Mouse (Mus musculus): Measurements from ENCODE around the gene Mms19. TPM values are rescaled to one million over a fixed set of nuclear protein-coding genes. Genes with fewer than 3 reads are reported as not detected.
"Not testable (repeated sequence)": the region's sequence is repeated elsewhere in the genome, so short reads cannot be mapped to it uniquely, and the experiment has no call there.

Mms19 gene
- total RNA-seq, 2 experiments from 2014 or later = 9.2 to 12.9 TPM

DNA sequence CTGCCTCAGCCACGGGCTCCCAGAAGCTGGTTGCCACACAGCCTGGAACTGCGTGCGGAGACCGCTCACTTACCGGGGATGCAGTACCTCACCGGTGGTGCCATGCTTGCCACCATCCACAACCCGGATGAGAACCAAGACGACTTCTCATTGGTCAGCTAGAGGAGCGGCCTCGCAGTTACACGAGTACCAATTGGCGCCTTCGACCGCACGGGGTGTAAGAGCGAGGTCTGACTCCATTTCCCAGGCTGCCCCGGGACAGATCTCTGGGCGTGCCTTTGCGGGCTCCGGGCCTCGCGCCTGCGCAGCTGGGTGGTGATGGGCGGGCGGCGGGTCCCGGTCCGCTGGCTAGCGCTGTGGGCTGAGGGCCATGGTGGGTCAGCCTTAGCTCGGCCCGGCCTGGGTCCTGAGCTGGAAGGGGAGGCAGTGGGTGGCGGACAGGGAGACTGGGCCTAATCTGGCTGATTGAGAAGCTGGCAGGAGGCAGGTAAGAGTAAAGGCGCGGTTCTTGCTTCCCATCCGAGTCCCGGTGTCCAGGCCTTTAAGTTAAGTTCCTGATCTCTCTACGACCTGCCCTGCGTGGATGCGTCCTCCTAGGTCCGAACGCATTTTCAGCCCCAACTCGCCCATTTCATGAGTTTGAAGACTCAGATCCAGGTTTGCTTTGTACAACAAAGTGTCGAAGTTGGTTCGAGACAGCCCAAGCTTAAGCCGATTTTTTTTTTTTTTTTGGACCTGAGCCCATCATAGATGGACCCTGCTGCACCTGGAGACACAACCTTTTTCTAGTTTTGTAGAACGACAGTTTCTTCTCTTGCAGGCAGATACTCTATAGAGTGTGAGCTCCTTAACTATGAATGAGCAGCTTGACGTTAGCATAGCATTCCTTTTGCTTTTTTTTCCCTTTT lies 47.5 kb downstream of the Mms19 start, which contains the start of the genes Exosc1 and Zdhhc16:
Gene Exosc1 (minus strand): TSS at position 245 of the 908 bp plus-strand sequence.
Gene Zdhhc16 (plus strand): TSS at position 302 of the 908 bp plus-strand sequence.
- DNase-seq = peak; percentile 97

DNA sequence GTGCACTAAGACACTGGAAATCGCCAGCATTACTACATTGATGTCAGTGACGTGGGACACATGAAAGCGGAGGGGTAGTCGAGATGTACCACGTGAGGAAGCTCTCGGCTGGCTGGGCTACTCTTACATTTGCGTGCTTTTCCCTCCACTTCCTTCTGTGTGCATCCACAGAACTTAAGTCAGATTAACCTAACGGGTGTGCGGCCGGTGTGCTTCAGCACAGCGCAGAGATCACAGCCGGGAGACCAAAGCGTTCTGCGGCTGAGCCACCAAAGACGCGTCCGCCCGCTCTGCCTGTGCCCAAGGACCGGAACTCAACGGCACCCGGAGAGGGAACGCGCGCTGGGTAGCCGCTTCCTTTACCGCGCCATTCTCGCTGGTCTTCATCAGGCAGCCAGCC lies 48.3 kb downstream of the Mms19 start:
- no peak for DNase-seq

GRCm38 (mm10) chr19:41920412-41921067 lies 60.4 kb downstream of the Mms19 start:
- DNase-seq = no peak

GRCm38 (mm10) chr19:41919471-41919870 lies 61.5 kb downstream of the Mms19 start:
- no peak for DNase-seq

- no peak for DNase-seq
These were observed 64.1 kb downstream of the Mms19 start for GRCm38 (mm10) chr19:41916853-41917252.

DNA sequence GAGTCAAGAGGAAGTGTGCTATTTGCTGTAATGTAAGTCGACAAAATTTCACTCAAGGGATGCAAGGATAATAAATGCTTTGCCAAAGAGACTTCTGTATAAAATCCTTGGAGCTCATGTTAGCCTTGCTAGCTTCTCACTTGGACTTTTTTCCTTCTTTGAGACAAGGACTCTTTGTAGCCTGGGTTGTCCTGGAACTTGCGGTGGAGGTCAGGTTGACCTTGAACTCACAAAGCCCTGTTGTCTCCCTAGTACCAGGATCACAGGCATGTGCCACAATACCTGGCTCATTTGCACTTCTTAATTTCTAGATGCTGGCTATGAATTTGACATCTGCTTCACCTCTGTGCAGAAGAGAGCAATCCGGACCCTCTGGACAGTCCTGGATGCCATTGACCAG lies 65.7 kb downstream of the Mms19 start:
- DNase-seq = no peak

GRCm38 (mm10) chr19:41914592-41914882 lies 66.4 kb downstream of the Mms19 start:
- not testable (repeated sequence) for DNase-seq

DNA sequence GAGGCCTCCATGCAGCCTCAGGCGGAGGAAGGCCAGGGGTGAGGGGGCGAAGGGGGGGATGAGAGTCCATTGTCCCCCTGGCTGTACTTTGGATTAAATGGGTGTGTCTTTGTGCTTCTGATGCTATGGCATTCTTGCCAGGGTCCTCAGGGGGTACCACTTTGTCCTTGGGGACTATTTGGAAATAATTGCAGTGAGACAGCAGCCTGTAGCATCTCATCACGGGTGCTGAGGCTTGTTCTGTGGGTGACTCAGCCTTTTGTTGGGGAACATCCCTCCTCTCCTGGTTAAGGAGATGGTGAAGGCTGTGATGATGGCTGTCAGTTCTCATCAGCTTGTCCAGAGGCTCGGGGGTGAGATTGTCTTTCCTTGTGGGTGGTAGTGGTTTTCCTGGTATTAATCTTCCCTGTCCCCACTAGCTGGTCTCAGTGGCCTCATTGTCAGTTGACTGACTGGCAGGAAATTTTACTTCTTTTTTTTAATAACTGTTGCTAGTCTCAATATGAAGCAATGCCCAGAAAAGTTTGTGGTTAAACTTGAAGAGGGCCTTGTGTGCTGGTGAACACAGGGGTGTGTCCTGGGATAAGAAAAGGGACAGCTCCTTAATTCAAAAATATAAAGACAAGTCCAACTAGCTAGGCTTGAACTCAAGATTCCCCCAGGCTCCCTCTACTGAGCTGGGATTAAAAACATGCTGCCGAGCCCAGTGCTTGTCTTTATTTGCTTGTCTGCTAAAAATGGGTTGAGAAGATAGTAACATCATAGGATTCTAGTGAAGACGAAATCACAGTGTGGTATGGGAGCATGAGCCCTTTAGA lies 67.0 kb downstream of the Mms19 start:
- no peak for DNase-seq

DNA sequence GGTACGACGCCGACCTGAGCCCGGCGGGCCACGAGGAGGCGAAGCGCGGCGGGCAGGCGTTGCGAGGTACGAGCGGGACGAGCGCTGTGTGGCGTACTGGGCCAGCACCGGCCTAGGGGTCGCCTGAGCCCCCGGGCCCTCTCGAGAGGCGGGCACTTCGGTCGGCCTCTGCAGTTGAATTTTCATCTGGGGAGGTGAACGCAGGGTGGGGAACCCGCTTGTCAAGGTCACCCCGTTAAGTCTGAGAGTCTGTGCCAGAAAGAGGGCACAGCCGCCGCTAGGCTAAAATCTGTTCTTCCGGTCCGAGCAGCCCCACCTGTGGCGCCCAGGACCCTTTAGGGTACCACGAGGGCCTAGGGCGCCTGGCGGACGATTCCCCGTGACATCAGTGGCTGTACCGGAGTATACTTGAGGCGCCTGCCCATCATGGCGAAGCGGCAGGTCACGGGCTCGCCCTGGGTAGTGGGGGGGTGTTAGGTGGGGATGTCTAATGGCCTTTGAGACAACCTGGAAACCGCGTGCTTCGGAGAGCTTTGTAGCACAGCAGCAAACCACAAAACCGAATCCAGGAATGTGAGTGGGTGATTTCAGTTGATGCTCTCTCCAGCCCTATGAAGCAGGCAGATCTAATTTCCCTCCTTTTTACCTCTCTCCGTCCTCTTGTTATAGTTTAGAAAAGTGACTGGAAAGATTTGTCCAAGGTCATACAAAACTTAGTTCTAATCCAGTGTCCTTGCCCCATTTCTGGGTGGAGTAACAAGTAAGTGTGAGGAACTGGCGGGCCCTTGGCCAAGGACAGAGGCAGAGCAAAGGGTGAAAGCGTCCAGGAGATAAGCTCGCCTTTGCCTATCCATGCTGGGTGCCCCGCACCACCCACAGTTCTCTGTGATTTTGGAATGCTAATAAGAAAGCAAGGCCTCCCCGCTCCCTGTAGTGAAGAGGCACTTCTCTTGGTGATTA lies 68.6 kb downstream of the Mms19 start:
- DNase-seq = peak; percentile 34

DNA sequence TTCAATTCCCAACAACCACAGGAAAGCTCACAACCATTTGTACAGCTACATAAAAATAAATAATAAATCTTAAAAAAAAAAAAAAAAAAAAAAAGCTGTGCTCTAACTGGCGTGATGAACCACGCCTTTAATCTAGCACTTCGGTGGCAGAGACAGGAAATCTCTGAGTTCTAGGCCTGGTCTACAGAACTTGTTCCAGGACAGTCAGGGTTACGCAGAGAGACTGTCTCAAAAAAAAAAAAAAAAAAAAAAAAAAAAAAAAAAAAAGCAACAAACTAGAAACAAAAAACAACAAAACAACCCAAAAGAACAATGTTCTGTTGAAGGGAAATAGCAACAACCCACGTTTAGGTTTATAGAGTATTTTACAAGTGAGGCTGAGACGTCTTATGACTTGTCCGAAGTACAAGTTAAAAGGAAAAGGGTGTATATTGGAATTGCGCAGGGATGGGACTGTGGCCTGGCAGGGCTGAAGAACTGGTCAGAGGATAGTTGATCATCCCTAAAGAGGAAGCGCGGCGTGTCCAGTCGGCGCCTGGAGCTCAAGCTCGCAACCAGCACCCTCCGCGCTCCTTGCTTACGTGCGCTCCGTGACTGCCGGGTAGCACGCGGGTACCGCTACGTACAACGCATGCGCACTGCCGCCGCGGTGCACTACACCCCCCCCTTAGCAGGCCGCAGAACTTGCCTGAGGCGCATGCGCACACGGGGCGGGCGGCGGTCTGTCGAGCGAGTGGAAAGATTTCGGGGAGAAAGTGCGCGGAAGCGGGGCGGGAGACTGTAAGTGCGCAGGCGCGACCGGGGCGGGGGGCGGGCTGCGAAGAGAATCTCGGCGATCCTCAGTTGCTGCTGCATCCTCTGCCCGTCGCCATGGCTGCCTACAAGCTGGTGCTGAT lies 69.5 kb downstream of the Mms19 start, which contains the start of gene Pgam1:
Gene Pgam1 (plus strand): TSS at position 746 of the 896 bp plus-strand sequence.
- peak; percentile 97 for DNase-seq

DNA sequence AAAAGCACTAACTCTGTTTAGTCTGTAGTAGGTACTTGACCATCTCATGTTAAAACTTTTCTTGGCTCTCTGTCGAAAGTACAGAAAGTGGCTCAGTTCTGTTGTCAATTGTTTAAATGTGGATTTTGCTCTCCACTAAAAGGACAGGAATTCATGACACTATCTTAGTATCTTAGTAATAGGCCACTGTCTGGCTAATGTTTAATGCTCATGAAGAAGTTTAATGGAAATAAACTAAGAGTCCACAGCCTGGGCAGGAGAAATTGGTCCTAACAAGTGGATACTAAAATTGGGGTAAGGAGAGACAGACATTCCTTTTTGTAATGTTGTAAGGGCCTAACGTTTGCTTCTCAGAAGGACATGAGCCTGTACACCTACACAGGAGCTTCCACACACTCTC lies 70.6 kb downstream of the Mms19 start:
- no peak for DNase-seq

DNA sequence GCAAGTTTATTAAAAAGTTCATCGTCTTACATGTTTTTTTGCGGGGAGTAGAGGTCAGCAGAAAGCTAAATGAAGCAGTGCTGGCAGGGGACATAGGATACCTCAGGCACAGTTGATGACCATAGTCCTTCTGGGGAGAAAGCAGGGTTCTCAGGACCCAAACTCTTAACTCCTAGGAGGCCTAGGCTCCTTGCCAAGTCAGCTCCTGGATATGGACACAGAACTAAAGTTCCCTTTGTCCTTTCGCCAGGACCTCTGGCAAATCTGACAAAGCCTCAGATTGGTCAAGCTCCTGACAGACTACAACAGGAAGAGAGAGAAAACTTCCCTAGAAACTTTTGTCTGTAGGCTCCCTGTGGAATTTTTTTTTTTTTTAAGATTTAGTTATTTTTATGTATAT lies 72.2 kb downstream of the Mms19 start:
- DNase-seq = no peak

DNA sequence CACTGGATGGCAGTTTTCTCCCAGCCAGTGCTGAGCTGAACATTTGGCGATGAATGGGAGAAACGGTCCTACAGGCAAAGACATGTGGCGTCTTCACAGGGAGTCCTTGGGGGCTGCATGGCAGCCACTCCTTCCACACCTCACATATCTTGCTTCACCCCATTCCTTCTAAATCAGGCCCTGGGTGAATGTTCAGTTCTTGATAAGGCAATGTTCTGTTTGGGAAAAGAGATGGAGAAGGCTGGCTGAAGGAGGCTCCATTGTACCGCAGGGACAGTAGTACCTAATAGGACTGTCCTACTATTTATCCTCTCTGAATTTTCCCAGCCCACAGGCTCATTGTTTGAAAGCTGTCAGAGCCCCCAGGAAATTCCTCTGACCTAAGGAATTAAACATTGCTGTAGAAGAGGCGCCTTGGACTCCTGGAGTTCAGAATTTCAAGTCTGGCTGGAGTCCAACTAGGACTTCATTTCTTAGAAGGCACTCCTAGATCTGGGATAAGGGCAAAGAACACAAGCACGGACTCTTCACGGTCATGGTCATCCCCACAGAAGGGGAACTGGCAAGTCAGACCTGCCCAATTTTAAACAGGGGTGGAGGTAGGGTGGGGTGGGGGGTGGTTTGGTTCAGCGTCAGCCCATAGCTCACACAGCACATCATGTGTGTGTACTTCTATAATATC lies 73.7 kb downstream of the Mms19 start:
- no peak for DNase-seq

- no peak for DNase-seq
These were observed 74.5 kb downstream of the Mms19 start for GRCm38 (mm10) chr19:41906311-41907078.

DNA sequence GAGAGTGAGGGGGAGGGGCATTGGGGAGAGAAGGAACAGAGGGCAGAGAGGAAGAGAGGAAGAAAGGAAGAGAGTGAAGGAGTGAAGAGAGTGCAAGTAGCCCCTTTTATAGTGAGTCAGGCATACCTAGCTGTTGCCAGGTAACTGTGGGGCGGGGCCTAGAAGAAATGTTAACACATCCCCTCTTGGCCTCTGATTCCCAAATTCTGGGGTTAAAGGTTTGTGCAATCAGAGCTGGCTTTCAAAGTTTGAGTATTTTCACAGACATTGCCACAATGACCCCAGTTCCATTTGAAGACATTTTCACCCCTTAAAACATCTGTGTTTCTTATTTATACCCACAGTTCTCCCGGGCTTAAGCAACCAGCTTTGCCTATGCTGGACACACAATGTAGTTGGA lies 75.7 kb downstream of the Mms19 start:
- DNase-seq = no peak

DNA sequence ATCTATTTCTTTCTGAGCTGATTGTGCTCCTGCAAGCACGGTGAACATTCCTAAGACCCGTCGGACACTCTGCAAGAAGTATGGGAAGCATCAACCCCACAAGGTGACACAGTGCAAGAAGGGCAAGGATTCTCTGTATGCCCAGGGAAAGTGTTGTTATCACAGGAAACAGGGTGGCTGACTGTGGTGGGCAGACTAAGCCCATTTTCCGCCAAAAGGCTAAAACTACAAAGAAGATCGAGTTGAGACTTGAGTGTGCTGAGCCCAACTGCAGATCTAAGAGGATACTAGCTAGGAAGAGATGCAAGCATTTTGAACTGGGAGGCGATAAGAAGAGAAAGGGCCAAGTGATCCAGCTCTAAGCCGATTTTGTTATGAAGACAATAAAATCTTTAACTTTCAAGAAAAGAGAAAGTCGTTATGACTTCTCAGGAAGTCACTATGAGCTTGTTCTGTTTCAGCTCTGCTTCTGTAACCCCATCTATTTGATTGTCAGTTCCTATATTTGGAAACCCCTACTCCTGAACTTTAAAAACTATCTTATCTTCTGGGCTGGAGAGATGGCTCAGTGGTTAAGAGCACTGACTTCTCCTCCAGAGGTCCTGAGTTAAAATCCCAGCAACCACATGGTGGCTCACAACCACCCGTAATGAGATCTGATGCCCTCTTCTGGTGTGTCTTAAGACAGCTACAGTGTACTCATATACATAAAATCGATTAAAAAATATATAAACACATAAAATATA lies 77.9 kb downstream of the Mms19 start:
- no peak for DNase-seq

DNA sequence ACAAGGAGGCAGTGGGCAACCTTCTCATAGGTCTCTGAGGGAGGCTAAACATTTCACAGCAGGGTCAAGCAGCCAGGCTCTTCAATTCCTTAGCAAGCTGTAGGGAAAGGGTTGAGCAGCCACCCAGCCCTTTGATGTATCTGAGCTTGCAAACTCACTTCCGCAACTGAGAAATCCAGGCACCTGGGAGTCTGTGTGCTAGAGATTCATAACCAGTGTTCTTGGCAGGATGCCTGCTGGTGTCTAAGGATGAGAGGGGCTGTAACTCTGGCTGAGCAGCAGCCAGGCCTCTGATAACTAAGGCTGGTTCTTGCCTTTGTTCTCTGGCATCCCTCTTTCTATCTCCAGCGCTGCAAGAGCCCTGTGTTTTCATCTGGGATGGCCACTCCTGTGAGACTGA lies 79.3 kb downstream of the Mms19 start:
- no peak for DNase-seq

DNA sequence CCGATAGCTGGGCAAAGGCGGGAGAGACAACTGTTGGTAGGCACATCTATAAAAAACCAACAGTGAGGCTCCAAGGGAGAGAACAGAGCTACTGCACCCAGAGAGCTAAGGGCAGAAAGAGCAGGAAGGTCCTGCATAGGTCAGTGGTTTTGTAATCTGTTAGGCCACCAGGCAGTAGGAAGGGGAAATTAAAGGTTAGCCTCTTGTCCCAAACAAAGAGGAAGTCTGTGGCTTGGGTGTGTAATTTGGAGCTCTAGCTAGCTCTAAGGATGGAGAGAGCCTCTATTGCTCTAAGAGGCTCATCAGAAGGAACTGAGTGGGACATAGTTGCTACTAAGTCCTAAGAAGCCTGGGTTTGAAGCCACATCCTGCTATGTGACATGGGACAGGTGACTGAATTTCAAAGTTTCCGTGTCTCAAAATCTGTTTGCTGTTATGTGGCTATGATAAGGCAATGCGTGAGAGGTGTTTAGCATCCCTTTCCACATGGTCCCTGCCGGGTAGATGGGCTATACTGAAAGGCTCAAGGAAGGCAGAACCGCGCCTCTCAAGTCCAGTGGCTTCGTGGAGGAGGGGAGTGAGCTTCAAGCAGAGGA lies 80.4 kb downstream of the Mms19 start:
- no peak for DNase-seq
